Mouse (Mus musculus) G1E (cell line): ENCODE results near the gene Pcbp2. TPM values are rescaled to one million over a fixed set of nuclear protein-coding genes. Genes with fewer than 3 reads are reported as not detected.

Experiments
- ATAC-seq: 2 replicates; pipeline ENCODE4 v1.8.0; 2016; ENCODE audit warnings: mild to moderate bottlenecking; ENCODE audit not compliant: insufficient number of reproducible peaks, poor library complexity, low FRiP score, severe bottlenecking; ENCODE audit errors: extremely low read depth
- DNase-seq: peaks from one replicate; pipeline ENCODE4 v3.0.0; 2012; ENCODE audit warnings: low spot score
- H3K27me3 ChIP-seq: 2 replicates; pipeline ENCODE4 v1.6.1; 2012; ENCODE audit warnings: mild to moderate bottlenecking, low read length, inconsistent platforms; ENCODE audit not compliant: insufficient read depth
- H3K36me3 ChIP-seq: replicated peaks from 2 replicates; pipeline ENCODE3; 2012; ENCODE audit warnings: mild to moderate bottlenecking, inconsistent platforms
- H3K4me1 ChIP-seq: 2 replicates; pipeline ENCODE4 v1.6.1; 2012; ENCODE audit warnings: low read depth, low read length, inconsistent platforms, mixed read lengths; ENCODE audit not compliant: insufficient read depth
- H3K4me3 ChIP-seq: 2 replicates; pipeline ENCODE4 v1.5.1; 2012; ENCODE audit warnings: low read depth, mild to moderate bottlenecking, inconsistent platforms, low read length, moderate library complexity, mixed read lengths
- H3K9me3 ChIP-seq: replicated peaks from 2 replicates; pipeline ENCODE4 v1.6.1; 2012; ENCODE audit warnings: inconsistent platforms
- CTCF ChIP-seq: IDR thresholded peaks from 2 replicates; pipeline ENCODE4 v1.5.1; 2012; ENCODE audit warnings: low read depth, low read length, inconsistent platforms, mixed read lengths
- GATA1 ChIP-seq: IDR thresholded peaks from 2 replicates; pipeline ENCODE4 v1.6.1; 2012; ENCODE audit warnings: borderline replicate concordance, low read length, inconsistent platforms, mixed read lengths
- GATA2 ChIP-seq: IDR thresholded peaks from 2 replicates; pipeline ENCODE4 v1.6.1; 2012; ENCODE audit warnings: low read depth, low read length, inconsistent platforms, borderline replicate concordance
- POLR2AphosphoS5 ChIP-seq: IDR thresholded peaks from 2 replicates; pipeline ENCODE4 v1.6.1; 2012; ENCODE audit warnings: low read depth, low read length, inconsistent platforms; ENCODE audit not compliant: insufficient replicate concordance
- TAL1 ChIP-seq: conservative IDR thresholded peaks from 2 replicates; pipeline ENCODE4 v1.6.1; 2012; ENCODE audit warnings: low read depth, low read length, inconsistent platforms, mixed read lengths
- polyA plus RNA-seq: library from polyadenylated mRNA; stranded (reverse); fragments of >175 nt; gene quantifications from 2 replicates; pipeline ENCODE4 v1.2.3, GENCODE M21; 2012
- total RNA-seq, 2 experiments: library from RNA; stranded (forward) in 1 of 2; stranded (reverse) in 1 of 2; fragments of 200-1000 nt in 1 of 2; fragments of >200 nt in 1 of 2; fragmentation: Nextera tagmentation in 1 of 2; gene quantifications; 2 replicates each; pipeline ENCODE4 v1.2.3; 2014 to 2017

Pcbp2 gene
- total and polyA plus RNA-seq, 3 experiments: 202 to 1,640 (median 876) TPM

DNA sequence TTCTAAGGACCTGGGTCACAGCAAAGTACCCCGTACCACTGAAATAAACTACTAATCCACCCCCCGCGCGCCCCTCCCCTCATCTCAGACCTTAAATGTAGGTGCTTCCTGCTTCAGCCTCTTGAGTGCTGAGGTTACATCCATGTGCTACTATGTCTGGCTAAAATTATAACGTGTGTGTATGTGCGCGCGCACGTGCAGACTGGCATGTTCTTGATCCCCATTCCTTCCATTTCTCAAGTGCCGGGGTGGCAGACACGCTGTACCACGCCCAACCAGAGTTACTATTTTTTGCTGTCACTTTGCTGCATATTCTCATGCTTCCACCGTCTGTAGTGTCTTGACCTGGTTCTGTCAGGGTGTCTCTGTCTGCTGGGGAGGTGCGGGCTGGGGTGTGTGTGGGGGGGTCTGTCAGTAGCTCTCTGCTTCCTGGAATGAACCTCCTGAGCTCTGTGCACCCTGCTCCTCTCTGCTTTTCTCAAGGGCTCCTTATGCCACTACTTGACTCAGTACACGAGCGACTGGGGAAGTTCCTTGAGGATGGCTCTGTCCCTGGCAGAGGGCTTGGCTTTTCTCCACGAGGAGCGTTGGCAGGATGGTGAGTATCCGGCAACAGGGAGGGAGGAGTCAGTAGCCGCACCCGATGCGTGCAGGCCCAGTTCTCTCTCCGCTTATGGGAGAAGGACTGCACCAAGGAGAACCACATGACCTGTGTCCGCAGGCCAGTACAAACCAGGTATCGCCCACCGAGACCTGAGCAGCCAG is 18.5 kb upstream of the Pcbp2 start:
- H3K36me3 ChIP-seq: no peaks in the 10 kb centered on the region
- H3K4me3 ChIP-seq: 0 out of 2 replicates have a peak overlapping the region, but pooled peaks have one; percentile 8
- ATAC-seq: no peak
- no peaks in the 10 kb centered on the region for H3K9me3 ChIP-seq
- peaks cover 25% of the 10 kb centered on the region for H3K4me1 ChIP-seq
- H3K27me3 ChIP-seq: peaks cover 50% of the 10 kb centered on the region
- no peak for DNase-seq
- TF ChIP-seq GATA2 (no peak), CTCF (no peak), GATA1 (no peak), POLR2AphosphoS5 (no peak), TAL1 (no peak)

DNA sequence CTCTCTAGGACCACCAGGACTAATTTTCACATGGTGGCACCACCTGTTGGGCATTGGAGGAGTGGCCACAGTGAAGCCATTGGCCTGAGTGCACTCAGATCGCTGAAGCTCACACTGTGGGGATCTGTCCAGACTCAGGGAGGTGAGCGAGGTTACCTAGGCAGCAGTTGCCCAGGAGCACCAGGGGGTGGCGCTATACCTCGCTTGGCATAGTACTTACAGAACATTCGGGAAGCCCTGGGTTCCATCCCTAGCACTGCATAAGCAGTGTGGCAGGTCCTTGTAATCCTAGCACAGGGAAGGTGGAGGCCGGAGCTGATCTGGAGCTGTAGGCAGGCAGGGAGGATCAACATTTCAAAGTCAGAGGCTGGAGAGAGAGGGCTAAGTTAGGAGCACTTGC is 14.3 kb upstream of the Pcbp2 start:
- H3K4me3 ChIP-seq: no peak overlapping the region
- H3K9me3 ChIP-seq: no peaks in the 10 kb centered on the region
- H3K27me3 ChIP-seq: peaks cover 25% of the 10 kb centered on the region
- DNase-seq (no peak), ATAC-seq (no peak)
- peaks cover 7% of the 10 kb centered on the region for H3K36me3 ChIP-seq
- TF ChIP-seq GATA2: no peak
- TF ChIP-seq GATA1: no peak
- no peak for TF ChIP-seq CTCF
- no peak for TF ChIP-seq POLR2AphosphoS5
- TF ChIP-seq TAL1: no peak
- H3K4me1 ChIP-seq: peaks cover 47% of the 10 kb centered on the region

DNA sequence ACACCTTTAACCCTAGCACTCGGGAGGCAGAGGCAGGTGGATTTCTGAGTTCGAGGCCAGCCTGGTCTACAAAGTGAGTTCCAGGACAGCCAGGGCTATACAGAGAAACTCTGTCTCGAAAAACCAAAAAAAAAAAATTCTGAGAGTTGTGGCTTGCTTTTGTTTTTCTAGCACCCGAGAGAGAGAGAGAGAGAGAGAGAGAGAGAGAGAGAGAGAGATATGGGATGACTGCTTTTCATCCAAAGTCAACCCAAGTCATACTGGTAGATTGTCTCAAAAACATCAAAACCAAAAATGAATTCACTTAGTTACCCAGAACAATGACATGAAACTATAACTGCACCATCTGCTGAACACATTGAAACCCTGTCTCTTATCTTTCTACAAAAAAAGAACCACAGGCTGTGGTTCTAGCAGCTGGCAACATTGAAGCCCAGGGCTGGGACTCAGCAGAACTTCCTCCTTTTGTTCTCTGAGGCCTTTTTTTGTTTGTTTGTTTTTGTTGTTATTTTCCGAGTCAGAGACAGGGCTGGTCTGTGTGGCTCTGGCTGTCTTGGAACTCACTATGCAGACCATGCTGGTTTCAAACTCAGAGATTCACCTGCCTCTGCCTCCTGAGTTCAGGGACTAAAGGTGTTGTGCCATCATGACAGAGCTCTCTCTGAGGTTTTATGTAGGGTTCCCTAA is 12.1 kb upstream of the Pcbp2 start:
- Histone ChIP-seq H3K36me3 (peaks cover 26% of the 10 kb centered on the region), H3K9me3 (no peaks in the 10 kb centered on the region), H3K27me3 (peaks cover 8% of the 10 kb centered on the region; the same call in 1 of the 2 replicates), H3K4me1 (peaks cover 52% of the 10 kb centered on the region), H3K4me3 (peak overlapping the region; percentile 73; the same call in 1 of the 2 replicates)
- peak; percentile 57 for DNase-seq
- no peak for TF ChIP-seq GATA1
- TF ChIP-seq CTCF: no peak
- no peak for TF ChIP-seq POLR2AphosphoS5
- no peak for TF ChIP-seq GATA2
- peak; percentile 65 for TF ChIP-seq TAL1
- 0 out of 2 replicates have a peak, but pooled peaks have one; percentile 16 for ATAC-seq

DNA sequence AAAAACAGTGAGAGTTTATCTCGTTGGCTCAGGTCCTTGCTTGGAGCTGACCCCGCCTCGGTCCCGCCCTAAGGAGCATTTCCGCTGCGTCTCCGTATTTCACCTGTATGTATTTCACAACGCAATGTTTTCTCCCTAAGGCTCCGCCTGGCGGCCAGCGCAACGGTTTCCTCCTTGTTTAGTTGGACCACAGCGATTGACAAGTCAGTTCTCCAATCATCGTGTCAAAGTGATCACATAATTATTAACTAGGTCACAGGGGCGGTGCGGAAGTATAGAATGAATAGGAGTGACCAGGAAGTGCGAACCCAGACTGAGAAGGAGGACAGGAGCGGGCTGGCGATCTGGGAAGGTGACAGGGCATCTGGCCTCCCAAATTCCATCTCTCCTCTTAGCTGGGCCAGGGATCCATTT is 11.4 kb upstream of the Pcbp2 start, which contains the start of gene Prr13:
Prr13 (plus strand) TSS at position 125 of the 414 bp plus-strand sequence.
- Histone ChIP-seq H3K27me3 (peaks cover 5% of the 10 kb centered on the region; the same call in 1 of the 2 replicates), H3K36me3 (peaks cover 33% of the 10 kb centered on the region), H3K9me3 (no peaks in the 10 kb centered on the region), H3K4me3 (peak within 1 kb of the TSS; percentile 73), H3K4me1 (peaks cover 54% of the 10 kb centered on the region)
- ATAC-seq: peak; percentile 85
- DNase-seq: peak; percentile 80
- TF ChIP-seq GATA1: no peak
- TF ChIP-seq TAL1: no peak
- no peak for TF ChIP-seq GATA2
- TF ChIP-seq POLR2AphosphoS5: no peak
- TF ChIP-seq CTCF: no peak

DNA sequence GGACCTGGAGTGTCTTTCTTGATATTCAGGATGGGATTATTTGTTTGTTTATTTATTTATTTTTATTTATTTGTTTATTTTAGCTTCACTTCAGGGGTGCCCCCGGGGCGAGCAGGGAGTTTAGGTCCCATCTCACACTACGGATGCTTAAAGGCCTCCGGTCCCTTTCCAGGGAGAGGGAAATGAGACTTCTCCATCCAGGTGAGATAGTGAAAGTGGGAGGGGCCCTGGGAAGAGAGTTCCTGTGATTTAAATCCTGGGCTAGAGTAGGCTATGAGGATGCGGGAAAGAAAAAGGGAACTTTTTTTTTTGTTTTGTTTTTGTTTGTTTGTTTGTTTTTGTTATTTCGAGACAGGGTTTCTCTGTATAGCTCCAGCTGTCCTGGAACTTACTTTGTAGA is 11.0 kb upstream of the Pcbp2 start:
- H3K27me3 ChIP-seq: no peaks in the 10 kb centered on the region
- TF ChIP-seq CTCF: no peak
- TF ChIP-seq GATA1: no peak
- TF ChIP-seq TAL1: no peak
- TF ChIP-seq GATA2: no peak
- no peak for TF ChIP-seq POLR2AphosphoS5
- H3K4me3 ChIP-seq: peak overlapping the region; percentile 73
- ATAC-seq (no peak), DNase-seq (no peak)
- no peaks in the 10 kb centered on the region for H3K9me3 ChIP-seq
- peaks cover 36% of the 10 kb centered on the region for H3K36me3 ChIP-seq
- H3K4me1 ChIP-seq: peaks cover 54% of the 10 kb centered on the region

DNA sequence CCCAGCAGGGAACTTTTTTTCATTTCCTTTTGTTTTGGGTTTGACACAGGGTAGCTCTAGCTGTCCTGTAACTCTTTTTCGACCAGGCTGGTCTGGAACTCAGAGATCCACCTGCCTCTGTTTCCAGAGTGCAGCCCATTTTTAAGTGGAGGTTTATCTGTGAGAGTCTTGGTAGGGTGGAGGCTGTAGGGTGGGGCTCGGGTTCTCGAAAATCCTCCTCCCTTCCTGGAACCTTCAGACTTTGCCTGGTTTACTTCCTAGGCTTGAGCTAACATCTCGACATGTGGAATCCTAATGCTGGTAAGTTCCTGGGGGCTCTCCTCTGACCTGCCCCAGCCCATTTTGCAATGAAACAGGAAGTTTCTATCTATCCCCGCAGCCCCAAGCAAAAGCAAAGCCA is 10.5 kb upstream of the Pcbp2 start:
- H3K4me1 ChIP-seq: peaks cover 54% of the 10 kb centered on the region

More for the DNA sequence above, 10.5 kb upstream of the Pcbp2 start:
- TF ChIP-seq CTCF: no peak
- no peak for TF ChIP-seq GATA1
- Histone ChIP-seq H3K27me3 (no peaks in the 10 kb centered on the region), H3K4me3 (peak overlapping the region; percentile 73), H3K9me3 (no peaks in the 10 kb centered on the region), H3K36me3 (peaks cover 39% of the 10 kb centered on the region)
- DNase-seq (no peak), ATAC-seq (no peak)
